Mouse (Mus musculus): ENCODE data around the gene Nab2.
A peak's percentile ranks its signal among the peaks of the same experiment; 100 is the strongest.

Gene Nab2

GRCm38 (mm10) chr10:127643553-127644238, 24.7 kb downstream of the Nab2 start:
- DNase-seq (ENCODE audit: low spot score in 2 of 2) = peak; percentile 64 to 68

- DNase-seq (ENCODE audit: low spot score in 2 of 2) = peak; percentile 79 to 81
These were observed 25.4 kb downstream of the Nab2 start, which contains the start of gene Stat6 for GRCm38 (mm10) chr10:127642772-127643552. Stat6 (plus strand) TSS chr10:127642986.

GRCm38 (mm10) chr10:127641861-127642771, 26.3 kb downstream of the Nab2 start:
- DNase-seq (ENCODE audit: low spot score in 2 of 2) = peak; percentile 72 to 94

GRCm38 (mm10) chr10:127640421-127640820, 27.9 kb downstream of the Nab2 start:
- DNase-seq (ENCODE audit: low spot score in 2 of 2) = no peak

- DNase-seq (ENCODE audit: low spot score in 2 of 2) = no peak
These were observed 35.6 kb downstream of the Nab2 start for GRCm38 (mm10) chr10:127632668-127633271.

GRCm38 (mm10) chr10:127631261-127632214, 36.8 kb downstream of the Nab2 start:
- DNase-seq (ENCODE audit: low spot score in 2 of 2) = no peak

- DNase-seq (ENCODE audit: low spot score in 2 of 2) = peak in 1 of 2 experiments; percentile 53
These were observed 41.9 kb downstream of the Nab2 start for GRCm38 (mm10) chr10:127626433-127626832.

- no peak for DNase-seq (ENCODE audit: low spot score in 2 of 2)
These were observed 44.7 kb downstream of the Nab2 start for GRCm38 (mm10) chr10:127623439-127624216.

- no peak for DNase-seq (ENCODE audit: low spot score in 2 of 2)
These were observed 45.7 kb downstream of the Nab2 start for GRCm38 (mm10) chr10:127622661-127623060.

GRCm38 (mm10) chr10:127622057-127622392, 46.3 kb downstream of the Nab2 start:
- DNase-seq (ENCODE audit: low spot score in 2 of 2) = no peak

- DNase-seq (ENCODE audit: low spot score in 2 of 2) = peak; percentile 31 to 42
These were observed 46.9 kb downstream of the Nab2 start for GRCm38 (mm10) chr10:127621191-127622056.

- peak in 1 of 2 experiments; percentile 20 for DNase-seq (ENCODE audit: low spot score in 2 of 2)
These were observed 47.8 kb downstream of the Nab2 start, which contains the start of gene Lrp1 for GRCm38 (mm10) chr10:127620406-127621190. Lrp1 (minus strand) TSS chr10:127621148.

GRCm38 (mm10) chr10:127619941-127620405, 48.4 kb downstream of the Nab2 start:
- DNase-seq (ENCODE audit: low spot score in 2 of 2) = no peak

GRCm38 (mm10) chr10:127619119-127619721, 49.1 kb downstream of the Nab2 start:
- no peak for DNase-seq (ENCODE audit: low spot score in 2 of 2)

- no peak for DNase-seq (ENCODE audit: low spot score in 2 of 2)
These were observed 50.2 kb downstream of the Nab2 start for GRCm38 (mm10) chr10:127618173-127618572.

GRCm38 (mm10) chr10:127617294-127617693, 51.1 kb downstream of the Nab2 start:
- DNase-seq (ENCODE audit: low spot score in 2 of 2) = no peak

GRCm38 (mm10) chr10:127616261-127616679, 52.1 kb downstream of the Nab2 start:
- no peak for DNase-seq (ENCODE audit: low spot score in 2 of 2)

Measured in thymus, postnatal 10 days (tissue).